Mouse (Mus musculus) adrenal gland (tissue): ENCODE measurements around the gene Mpp3.

Experiments used
- intact Hi-C: fragments of 180-260 bp; cut with DNase I; formaldehyde crosslinking; loops from one replicate; pipeline ENCODE4 v1.15.1; 2025

Gene Mpp3

GRCm38 (mm10) chr11:102040646-102041045 lies 12.4 kb upstream of the Mpp3 start:
- intact Hi-C loops: loop anchor here (5.0 kb wide), 1 partner anchor 118 kb away; no protein-coding TSS in a partner anchor

GRCm38 (mm10) chr11:102040138-102040524 lies 11.9 kb upstream of the Mpp3 start:
- intact Hi-C loops: loop anchor here (5.0 kb wide), 1 partner anchor 118 kb away; no protein-coding TSS in a partner anchor

GRCm38 (mm10) chr11:102039487-102040137 lies 11.4 kb upstream of the Mpp3 start:
- intact Hi-C loops: loop anchor here (1.0 to 5.0 kb wide), 2 partner anchors 53 to 117 kb away; no protein-coding TSS in a partner anchor

GRCm38 (mm10) chr11:102037789-102038188 lies 9.5 kb upstream of the Mpp3 start:
- intact Hi-C loops: no loop called here

GRCm38 (mm10) chr11:102036336-102036735 lies 8.1 kb upstream of the Mpp3 start:
- intact Hi-C loops: no loop called here

GRCm38 (mm10) chr11:102035456-102035960 lies 7.2 kb upstream of the Mpp3 start:
- intact Hi-C loops: no loop called here

- intact Hi-C loops: no loop called here
Observed at GRCm38 (mm10) chr11:102034887-102035286, 6.6 kb upstream of the Mpp3 start.

GRCm38 (mm10) chr11:102033055-102033591 lies 4.9 kb upstream of the Mpp3 start:
- intact Hi-C loops: no loop called here

- intact Hi-C loops: no loop called here
Observed at GRCm38 (mm10) chr11:102031149-102031548, 2.9 kb upstream of the Mpp3 start.

- intact Hi-C loops: no loop called here
Observed at GRCm38 (mm10) chr11:102029966-102030365, 1.7 kb upstream of the Mpp3 start.

- intact Hi-C loops: no loop called here
Observed at GRCm38 (mm10) chr11:102029304-102029703, 1.0 kb upstream of the Mpp3 start.

GRCm38 (mm10) chr11:102027361-102028017 lies 772 bp downstream of the Mpp3 start:
- intact Hi-C loops: no loop called here

GRCm38 (mm10) chr11:102026694-102027360 lies 1.4 kb downstream of the Mpp3 start:
- intact Hi-C loops: no loop called here

GRCm38 (mm10) chr11:102025991-102026660 lies 2.1 kb downstream of the Mpp3 start:
- intact Hi-C loops: no loop called here

GRCm38 (mm10) chr11:102025354-102025753 lies 2.9 kb downstream of the Mpp3 start:
- intact Hi-C loops: no loop called here

GRCm38 (mm10) chr11:102024875-102025274 lies 3.4 kb downstream of the Mpp3 start:
- intact Hi-C loops: no loop called here

GRCm38 (mm10) chr11:102024084-102024758 lies 4.0 kb downstream of the Mpp3 start:
- intact Hi-C loops: no loop called here

GRCm38 (mm10) chr11:102023406-102023805 lies 4.9 kb downstream of the Mpp3 start:
- intact Hi-C loops: no loop called here

- intact Hi-C loops: no loop called here
Observed at GRCm38 (mm10) chr11:102021196-102021595, 7.1 kb downstream of the Mpp3 start.

GRCm38 (mm10) chr11:102019736-102020135 lies 8.5 kb downstream of the Mpp3 start:
- intact Hi-C loops: no loop called here

GRCm38 (mm10) chr11:102016136-102016535 lies 12.1 kb downstream of the Mpp3 start:
- intact Hi-C loops: no loop called here
